Mouse (Mus musculus) kidney, adult 8-10 months (tissue): ENCODE measurements around the gene Fabp6.

ENCODE experiments used
- DNase-seq, 2 experiments: peaks; one replicate each; pipeline ENCODE4 v3.0.0; 2022

Gene Fabp6

DNA sequence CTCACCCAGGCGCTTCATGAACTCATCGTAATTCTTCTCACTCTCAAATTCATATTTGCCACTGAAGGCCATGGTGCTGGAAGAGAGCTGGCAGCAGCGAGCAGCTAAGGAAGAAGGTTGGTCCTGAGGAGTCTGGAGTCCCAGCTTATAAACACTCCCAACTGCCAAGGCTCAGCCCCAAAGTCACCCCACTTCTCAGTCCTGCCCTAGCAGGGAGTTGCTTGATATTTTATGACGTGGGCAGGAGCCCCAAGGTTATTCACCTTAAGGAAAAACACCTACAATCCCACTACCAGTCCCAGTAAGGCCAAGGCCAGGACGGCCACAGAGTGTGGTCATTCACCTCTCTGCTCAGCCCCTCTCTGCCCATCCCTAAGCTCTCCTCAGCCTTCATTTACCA, at the start of gene Fabp6:
Gene Fabp6, minus strand, starts transcription at position 101 of the 400 bp plus-strand sequence.
- DNase-seq, result no peak

DNA sequence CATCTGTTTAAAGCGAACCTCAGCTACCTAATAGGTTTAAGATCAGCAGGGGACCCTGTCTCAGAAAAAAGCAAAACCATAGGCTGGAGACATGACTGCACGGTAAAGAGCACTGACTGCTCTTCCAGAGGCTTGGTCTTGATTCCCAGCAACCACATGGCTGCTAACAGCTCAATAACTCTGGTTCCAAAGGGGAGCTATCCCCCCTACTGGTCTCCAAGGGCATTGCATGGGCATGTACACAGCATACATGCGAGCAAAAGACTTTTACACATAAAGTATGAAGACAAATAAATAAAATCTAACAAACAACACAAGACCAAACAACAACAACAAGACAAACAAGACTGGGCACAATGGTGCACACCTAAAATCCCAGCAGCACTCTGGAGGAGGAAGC, 43.9 kb upstream of the Fabp6 start:
- DNase-seq, result no peak

DNA sequence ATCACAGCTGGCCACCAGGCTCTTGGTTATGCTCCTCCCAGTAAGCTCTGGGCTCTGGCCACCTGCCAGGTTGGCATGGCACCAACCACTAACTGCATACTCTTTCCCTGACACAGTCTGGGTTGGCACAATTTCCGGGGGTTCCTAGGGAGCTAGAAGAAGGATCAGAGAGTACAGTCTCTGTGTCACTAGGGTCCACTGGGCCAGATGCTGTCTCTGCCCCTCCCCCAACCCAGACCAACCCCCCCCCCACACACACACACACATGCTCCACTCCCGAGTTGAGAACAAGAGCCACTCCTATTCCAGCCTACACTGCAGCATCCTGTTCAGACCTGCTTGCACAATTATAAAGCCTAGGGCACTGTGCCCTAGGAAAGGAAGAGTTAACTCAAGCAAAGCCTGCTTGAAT, 41.8 kb upstream of the Fabp6 start:
- DNase-seq, result peak; percentile 91 to 95

DNA sequence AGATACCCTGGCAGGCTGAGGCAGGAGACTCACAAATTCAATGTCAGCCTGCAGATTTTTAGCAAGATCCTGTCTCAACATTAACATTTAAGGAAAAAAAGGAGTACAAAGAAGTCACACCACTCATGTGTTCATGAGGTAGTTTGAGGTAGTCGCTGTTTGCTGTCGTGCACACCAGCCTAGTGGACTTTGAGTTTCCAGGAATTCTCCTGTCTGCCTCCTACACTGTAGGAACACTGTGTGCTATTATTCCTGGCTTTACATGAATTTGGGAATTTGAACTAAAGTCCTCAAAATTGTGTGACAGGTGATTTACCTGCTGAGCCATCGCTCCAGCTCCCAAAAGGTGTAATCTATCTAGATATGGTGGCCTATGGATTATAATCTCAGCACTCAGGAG, 37.1 kb upstream of the Fabp6 start:
- DNase-seq, result no peak

DNA sequence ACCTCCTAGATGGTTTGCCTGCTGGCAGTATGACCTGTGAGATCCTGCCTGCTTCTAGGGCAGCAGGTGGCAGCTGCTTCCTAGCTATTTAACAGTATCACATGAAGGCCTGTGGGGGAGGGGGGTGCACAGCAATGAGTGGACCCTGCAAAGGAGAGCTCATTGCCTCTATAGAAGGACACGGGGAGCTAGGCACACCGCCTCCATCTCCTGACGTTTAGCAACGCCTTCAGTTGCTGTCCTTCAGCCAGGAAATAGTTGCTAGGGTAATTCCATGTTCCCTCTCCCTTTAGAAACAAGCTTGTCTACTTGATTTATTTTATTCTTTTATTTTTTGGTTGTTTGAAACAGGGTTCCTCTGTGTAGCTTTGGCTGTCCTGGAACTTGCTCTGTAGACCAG, 35.4 kb upstream of the Fabp6 start:
- DNase-seq, result no peak

DNA sequence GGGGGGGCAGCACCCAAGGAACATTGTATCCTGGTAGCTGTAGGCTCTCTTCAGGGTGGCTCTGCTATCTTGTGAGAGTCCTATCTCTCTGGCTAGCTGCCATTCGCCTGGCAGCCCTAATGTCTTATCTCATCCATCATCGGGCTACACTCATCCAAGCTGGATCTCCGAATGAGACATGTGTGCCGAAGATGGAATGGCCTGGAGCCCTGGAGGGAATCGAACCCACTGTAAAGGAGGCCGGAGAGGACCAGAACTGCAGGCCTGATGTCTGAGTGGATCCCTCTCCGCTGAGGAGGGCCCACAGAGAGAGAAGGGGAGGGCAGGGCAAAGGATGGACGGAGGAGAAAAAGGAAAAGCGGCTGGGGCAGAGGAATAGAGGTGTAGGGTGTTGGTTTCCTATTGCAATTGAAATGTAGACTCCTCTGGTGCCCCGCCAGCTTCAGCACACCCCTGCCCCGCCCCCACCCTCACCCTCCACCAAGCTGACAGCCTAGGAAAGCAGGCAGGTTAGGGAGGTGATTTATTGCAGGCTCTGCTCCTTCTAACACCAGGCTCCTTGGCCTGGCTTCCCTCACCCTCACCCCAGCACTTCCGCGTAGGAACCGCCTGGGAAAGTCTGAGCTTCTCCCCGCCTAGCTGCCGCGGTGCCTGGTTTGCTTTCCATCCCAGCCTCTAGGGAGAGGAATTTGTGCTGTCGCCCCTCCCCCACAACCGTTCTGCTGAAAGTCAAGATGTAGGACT, 32.5 kb upstream of the Fabp6 start:
- peak; percentile 73 to 82 for DNase-seq

DNA sequence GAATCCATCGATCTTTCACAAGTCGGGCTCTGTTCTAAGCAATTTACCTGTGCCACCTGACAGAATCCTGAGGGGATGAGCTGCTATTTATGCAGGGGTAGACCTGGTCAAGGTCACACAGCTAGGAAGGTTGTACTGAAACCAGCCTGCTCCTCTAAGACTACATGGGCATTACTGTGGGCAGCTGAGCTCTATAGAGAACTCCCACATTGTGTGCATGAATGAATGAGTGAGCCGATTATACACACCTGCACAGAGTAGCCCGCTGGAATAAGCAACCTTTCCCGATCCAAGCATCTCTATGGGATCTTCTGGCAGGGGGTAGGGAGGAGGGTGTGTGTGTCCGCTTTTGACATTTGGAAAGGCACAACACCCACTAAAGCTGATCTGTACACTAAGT, 31.8 kb upstream of the Fabp6 start:
- DNase-seq, result no peak

DNA sequence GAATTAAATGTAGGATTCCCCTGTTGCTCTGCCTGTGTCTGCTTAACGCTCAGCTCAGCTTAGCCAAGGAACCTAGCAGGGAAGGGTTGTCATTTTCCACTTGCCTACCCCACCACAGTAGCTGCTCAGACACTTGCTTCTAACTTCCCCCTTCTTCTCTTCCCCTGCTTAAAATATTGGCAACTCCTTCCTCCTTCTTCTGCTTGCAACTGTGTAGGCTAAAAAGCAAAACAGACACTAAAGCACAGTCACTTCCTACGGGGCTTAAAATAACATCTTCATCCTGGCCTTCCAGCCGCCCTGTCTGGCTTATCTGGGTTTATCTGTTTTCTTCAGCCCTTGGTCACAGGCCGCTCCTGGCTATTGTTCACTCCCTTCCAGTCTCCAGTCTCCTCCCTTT, 31.2 kb upstream of the Fabp6 start:
- DNase-seq, result no peak

DNA sequence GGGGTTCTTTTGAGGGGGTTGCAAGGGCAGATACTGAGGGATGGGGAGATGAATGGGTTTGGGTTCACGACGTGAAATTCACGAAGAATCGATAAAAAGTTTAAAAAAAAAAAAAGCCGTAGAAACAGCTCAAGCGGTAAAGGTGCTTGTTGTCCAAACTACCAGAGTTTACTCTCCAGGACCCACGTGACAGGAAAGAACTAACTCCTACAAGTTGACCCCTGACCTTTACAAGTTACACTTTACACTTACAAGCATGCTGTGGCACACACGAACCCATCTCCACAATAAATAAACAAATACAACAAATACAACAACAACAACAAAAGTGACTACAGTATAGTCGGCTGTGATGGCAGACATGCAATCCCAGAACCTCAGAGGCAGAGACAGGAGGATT, 30.3 kb upstream of the Fabp6 start:
- no peak for DNase-seq

DNA sequence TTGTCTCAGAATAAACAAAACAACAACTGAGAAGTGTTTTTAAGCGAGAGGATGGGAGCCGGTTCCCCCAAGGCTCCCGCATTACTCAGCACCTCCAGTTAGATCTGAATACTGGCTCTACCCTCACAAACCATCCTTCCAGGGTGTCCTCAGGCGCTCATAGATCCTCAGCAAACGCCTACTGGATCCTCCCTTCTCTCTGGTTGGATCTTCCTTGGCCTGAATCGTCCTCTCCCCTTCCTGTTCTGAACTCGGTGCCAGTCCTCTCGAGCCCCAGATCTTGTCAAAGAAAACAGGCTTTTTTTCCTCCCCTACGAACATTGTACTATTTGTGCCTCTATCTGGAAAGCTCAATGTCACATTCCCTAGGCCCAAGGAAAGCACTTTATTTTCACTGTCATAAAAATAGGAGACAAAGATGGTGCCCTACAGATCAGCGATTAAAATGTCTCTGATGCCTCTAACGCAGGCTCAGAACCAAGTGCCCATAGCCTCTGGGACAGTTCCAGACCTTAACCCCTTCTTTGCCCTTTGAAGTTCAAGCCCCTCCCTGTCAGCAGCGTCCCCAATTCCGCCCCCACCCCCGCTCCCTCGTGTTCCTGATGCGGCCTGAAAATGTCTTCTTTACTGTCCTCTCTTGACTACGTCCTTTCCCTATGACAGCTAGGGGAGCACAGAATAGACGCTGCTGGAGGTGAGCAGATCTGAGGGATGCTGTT, 25.7 kb upstream of the Fabp6 start:
- no peak for DNase-seq

DNA sequence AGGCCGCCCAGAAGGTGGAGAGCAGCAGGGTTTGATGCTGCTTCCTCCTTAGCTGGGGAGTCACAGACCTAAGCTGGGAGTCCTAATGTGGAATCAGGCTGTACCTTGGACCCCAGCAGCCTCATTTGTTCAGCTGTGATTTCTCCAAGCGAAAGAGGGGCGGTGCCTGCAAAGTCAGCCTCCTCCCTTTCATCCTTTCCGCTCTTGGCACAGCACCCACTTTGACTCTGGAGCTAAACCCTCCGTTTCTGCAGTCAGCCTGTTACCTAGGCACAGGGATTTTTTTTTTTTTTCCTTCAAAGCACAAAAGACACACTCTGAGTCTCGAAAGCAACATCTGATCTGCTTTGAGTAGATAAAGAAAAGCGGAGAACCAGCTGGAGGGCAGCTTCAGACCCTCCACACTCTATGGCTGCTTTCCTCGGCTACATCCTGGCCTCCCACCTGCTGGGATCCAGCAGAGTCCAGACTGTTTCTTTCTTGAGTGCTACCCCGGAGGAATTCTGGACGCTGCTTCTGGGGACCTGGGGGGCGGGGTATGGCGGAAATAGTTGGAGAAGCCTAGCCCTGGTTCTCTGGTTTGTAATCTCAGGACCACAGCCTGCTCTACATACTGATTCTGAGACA, 25.1 kb upstream of the Fabp6 start:
- peak; percentile 80 to 90 for DNase-seq

DNA sequence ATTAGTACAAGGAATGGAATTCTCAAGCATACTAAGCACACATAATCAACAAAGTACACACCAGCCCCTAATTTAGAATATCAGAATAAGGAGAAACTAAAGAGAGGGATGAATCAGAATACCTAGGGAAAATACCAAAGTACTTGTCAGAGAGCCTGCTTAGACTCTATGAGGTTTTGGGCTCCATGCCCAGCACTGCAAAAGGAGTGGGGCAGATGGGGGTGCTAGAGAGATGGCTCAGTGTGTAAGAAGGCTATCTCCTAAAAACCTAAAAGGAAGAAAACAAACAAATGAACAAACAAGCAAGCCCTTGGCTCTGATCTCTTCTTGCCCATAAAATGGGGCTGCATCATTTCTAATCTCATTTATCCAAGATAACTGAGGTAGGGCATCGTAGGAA, 23.0 kb upstream of the Fabp6 start:
- DNase-seq, result peak in 1 of 2 experiments; percentile 42

DNA sequence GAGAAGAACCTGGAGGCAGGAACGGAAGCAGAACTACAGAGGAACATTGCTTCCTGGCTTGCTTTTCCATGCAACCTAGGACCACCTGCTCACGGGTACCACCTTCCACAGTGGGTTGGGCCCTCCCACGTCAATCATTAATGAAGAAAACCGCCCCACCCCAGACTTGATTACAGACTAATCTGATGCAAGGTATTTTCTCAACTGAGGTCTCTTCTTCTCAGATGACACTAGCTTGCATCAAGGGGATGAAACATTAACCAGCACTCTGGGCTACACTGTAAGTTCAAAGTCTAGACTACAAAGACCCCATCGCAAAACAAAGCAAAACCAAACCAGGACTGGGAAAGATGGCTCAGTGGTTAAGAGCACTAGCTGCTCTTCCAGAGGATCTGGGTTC, 20.4 kb upstream of the Fabp6 start:
- peak; percentile 74 to 78 for DNase-seq

DNA sequence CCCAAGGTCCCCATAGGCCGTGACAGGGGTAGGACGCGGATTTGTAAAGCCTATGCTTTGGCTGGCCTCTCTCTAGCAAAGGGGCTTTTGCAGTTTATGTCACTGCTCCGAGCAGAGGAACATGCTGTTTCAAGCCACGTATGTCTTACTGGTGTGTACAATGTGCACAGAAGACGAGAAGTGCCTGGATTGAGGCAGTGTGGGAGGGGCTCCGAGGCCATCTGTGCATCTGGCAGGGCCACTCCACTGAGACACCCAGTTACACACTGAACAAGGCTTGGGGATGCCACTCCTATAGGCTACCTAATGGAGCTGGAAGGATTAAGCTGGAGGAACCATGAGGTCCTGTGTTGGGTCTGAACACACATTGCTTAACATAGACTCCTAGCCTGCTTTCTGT, 17.1 kb upstream of the Fabp6 start:
- DNase-seq, result no peak

DNA sequence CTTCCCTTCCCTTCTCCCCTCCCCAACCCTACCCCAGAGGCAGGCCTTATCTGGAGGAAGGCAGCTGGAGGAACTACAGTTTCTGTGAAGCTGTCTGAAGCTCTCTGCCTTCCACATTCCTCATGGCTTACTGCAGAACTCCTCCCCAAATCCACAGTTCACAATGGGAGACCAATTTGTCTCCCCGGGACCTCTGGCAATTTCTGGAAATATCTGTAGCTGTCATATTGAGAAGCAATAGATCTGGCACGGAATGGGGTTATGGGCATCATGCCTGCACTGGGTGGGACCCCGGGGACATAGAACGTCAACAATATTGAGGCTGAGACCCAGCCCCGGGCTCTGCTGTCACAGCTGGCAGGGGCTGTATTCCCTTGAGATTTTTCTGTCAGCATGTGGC, 16.6 kb upstream of the Fabp6 start:
- no peak for DNase-seq

DNA sequence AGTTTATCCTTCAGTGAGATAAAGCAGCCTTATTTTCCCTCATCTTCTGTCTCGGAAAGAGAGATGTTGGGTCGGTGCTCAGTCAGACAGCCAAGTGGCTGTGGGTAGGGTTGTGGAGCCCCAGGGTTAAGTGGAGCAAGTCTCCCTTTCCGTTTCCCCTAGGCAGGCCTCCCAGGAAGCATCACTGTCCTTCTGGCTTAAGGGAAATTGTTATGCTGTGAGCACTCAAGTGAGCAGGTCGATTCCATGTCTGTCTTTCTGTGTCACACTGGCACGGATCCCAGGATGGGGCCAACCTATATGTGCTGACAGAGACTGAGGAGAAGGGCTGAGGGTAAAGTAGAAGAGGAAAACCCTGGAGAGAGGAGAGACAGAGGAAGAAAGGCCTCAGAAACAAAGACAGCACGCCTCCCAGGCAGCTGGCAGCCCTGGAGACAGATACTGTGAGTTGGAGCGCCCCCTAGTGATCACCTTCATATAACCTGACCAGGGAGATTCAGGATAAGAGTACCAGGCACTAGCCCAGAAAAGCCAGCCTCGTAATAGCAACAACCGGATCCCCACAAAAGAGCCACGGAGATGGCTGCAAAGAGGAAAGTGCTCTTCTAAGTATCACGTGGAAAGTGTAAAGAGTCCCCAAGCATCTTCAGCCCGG, 11.6 kb upstream of the Fabp6 start:
- DNase-seq, result peak; percentile 59 to 86

DNA sequence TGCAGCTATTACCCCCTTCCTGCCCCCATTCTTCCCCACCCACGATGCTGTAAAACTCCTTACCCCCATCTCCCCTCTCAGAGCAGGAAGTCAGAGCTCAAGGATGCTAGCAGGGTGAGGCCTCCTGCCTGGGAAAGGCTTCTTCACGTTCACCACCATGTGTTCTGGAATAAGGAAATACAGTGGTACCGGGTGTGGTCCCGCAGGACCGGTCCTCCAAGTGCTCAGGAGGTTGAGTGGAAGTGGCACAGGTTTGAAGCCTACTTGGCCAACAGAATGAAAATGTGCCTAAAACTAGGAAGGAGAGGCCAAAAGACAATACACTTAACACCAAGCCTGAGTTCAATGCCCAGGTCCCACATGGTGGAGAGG, 9.3 kb upstream of the Fabp6 start:
- no peak for DNase-seq

DNA sequence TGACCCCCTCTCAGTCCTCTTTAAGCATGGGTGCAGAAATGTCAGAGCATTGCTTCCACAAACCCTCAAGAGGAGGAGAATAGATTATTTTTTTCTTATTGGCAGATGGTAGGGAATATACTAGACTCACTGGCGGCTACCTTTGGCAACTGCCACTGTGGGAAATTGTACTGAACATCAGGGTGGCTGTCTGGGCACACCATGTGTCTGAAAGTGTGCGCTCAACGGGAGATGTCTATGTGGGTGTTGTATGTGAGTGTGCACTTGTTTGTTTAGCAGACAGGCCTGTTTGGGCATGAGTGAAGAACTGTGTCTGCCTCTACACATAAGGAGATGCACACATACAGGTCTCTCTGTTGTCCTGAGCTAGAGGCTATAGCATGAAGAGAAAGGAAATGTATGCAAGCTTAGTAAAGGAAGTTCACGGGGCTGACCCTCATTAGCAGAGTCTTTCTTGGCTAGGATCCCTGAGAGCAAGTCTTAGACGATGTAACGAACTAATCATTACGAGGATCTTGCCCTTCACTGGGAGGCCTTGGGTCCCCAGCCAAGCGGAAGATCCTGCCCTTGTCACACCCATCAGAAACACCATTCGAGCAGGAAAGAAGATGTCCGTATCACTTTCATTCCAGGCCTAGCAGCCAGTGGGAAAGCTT, 8.8 kb upstream of the Fabp6 start:
- no peak for DNase-seq

DNA sequence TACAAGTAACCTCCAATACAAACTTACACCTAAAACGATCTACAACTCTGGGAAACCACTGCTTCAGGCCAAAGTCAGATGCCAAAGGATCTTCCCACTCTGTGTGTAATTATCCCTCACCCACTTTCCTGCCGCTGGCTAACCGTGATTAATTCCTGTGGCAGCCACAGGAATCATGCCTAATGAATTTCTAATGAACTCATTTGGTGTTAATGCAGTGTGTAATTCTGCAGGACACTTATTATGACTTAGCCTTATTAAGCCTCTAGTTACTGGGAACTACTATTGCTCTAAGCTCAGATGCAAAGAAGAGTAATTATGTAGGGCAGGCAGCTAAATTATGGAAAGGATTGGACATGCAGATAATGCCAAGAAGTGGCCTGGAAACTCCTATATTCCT, 7.1 kb upstream of the Fabp6 start:
- DNase-seq, result no peak

DNA sequence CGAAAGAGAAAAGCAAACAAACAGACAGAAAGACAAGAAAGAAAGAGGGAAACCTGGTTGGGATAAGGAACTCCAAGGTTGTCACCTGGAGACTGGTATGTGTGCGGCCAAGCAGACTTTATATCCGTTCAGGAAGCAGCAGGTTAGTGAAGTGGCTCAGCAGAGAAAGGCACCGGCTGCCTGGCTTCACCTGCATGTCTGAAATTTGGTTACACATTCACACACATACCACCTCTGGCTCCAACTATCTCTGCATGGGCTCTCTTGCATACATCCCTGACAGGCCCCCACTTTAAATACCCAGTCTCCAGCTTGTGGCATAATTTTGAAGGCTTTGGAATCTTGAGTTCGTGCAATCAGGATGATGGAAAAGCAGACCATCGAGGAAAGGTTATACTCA, 4.5 kb upstream of the Fabp6 start:
- DNase-seq, result no peak

DNA sequence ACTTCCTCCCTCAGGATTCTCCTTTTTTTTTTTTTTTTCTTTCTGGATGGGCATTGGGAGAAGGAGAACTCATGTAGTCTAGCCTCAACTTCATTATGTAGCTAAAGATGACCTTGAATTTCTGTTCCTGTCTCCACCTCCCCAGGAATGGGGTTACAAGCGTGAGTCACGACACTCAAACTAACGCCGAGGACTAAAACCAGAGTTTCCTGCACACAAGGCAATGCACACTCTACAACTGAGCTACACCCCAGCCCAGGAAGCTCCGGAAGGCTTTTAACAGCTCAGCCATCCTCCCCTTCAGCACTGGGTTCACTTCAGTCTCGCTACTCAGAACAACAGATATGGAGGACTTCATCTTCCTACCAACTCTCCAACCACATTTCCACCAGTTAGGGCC, 3.6 kb upstream of the Fabp6 start:
- DNase-seq, result no peak

DNA sequence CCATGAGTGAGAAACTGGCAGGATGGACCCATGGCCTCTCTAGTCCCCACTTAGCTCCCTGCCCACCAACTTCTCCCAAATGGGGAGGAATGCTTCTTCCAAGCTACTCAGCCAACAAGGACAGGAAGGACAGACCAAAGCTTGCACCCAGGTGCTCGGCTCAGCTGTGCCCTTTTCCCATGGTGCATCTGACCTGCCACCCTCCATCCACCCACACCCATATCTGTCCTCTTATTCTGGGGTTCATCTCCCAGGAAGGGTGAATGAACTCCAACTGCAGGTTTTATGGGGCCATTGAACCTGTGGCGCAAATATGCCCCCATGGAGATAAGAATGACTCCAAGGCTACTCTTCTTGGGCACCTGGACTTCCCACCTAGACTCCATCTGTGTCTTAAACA, 2.9 kb upstream of the Fabp6 start:
- no peak for DNase-seq

DNA sequence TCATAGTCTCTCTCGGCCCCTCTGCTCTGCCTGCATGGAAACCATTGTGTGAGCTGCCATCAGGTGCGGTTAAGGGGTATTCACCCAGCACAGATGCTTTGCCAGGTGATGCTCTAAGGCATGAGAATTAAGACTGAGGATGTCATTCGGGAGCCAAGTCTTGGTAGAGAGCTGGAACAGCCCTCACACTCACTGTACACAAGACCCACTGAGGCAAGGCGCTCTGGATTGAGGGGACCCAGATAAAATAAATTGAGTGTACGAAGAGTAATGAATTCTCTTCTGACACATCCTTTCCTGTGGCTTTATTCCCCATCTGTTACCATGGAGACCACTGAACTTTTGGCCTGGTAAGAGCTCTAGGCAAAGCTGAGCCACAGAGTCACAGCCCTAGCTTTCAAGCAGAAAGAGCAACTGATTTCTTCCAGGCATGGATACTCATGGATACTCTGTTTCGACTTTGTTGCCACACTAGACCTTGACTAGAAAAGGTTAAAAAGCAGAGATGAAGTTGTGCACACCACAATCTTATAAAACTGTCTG, 11.7 kb downstream of the Fabp6 start:
- no peak for DNase-seq
